8 mouse cellular contexts compared by ENCODE assay signal in the genomic region with DNA sequence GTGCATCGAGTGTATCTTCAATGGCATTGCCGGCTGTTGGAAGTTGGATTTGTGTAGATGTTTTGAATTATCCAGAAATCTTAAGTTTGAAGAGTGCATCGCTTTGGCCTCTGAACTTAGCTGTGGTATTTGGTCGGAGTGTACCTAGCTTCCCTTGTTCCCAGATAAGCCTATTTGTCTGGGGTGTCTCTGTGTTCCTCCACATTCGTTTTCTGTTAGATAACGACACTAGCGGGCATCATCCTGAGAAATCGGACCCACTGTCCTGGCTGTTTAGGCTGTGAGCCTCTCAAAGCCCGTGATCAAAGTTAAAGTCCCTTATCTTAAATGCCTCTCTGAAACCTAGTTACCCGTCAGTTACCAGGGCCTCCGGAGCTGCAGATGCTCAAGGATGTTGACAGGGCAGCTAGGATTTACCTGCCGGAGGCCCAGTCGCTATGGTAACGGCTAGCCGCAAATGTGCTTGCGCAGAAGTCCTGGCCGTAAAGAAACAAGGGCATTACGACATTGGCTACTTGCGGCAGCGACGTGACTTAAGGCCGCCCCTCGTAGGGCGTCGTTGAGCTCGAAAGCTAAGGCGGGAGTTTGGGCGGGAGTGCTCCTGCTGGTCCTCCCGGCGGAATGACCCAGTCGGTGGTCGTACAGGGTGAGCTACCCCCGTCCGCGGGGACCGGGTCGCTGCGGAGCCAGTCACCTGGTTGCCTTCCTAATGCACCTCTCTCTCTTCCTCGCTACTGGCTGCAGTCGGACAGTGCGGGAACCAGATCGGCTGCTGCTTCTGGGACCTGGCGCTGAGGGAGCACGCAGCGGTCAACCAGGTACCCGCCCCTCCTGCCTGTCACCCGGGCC. TPM values are rescaled to one million over a fixed set of nuclear protein-coding genes. Genes with fewer than 3 reads are reported as not detected.
DNase-seq lines count a peak whose midpoint lies in the region; ATAC-seq lines count a peak whose summit lies in the region.

TSS of gene Fam229b (minus strand) at position 453 of the 849 bp plus-strand sequence.
TSS of gene Tube1 (plus strand) at position 515 of the 849 bp plus-strand sequence.

- peak within 1 kb of the TSS; percentile 92 for H3K4me2 ChIP-seq in heart, embryonic 14.5 days (ENCODE audit: low read length)
- H3K4me2 ChIP-seq in liver, embryonic 13.5 days: peak within 1 kb of the TSS; percentile 84
- H3K4me2 ChIP-seq in stomach, embryonic 16.5 days (ENCODE audit: low read depth, low read length): peak within 1 kb of the TSS; percentile 88

- no peaks in the 10 kb centered on the region for H3K27me3 ChIP-seq in heart, embryonic 14.5 days (ENCODE audit: control insufficient read depth, insufficient read depth, low read length)
- H3K27me3 ChIP-seq in liver, embryonic 13.5 days: no peaks in the 10 kb centered on the region
- no peaks in the 10 kb centered on the region for H3K27me3 ChIP-seq in stomach, embryonic 16.5 days (ENCODE audit: control insufficient read depth, insufficient read depth, low read length)

- peak; percentile 94 for ATAC-seq in CD4-positive, CD25-positive, alpha-beta regulatory T cell, adult 4 months
- peak; percentile 86 for ATAC-seq in heart, embryonic 14.5 days (ENCODE audit: insufficient number of reproducible peaks, insufficient read depth, low FRiP score, low read depth)
- ATAC-seq in liver, embryonic 13.5 days (ENCODE audit: low read depth): peak; percentile 87
- peak; percentile 95 for ATAC-seq in stomach, embryonic 16.5 days (ENCODE audit: insufficient read depth, low FRiP score)

- peak within 1 kb of the TSS; percentile 73 to 85 for H3K4me3 ChIP-seq in heart, embryonic 14.5 days (ENCODE audit: control insufficient read depth in 1 of 2, insufficient read depth in 1 of 2, low read depth in 1 of 2, low read length in 2 of 2)
- H3K4me3 ChIP-seq in liver, embryonic 13.5 days (replicated peaks): peak within 1 kb of the TSS; percentile 77
- peak within 1 kb of the TSS; percentile 82 for H3K4me3 ChIP-seq in stomach, embryonic 16.5 days (replicated peaks; ENCODE audit: low read length)

- H3K36me3 ChIP-seq in heart, embryonic 14.5 days (ENCODE audit: control insufficient read depth, insufficient read depth, low read length): peaks cover 19% of the 10 kb centered on the region
- peaks cover 16% of the 10 kb centered on the region for H3K36me3 ChIP-seq in liver, embryonic 13.5 days
- peaks cover 3% of the 10 kb centered on the region; the same call in 1 of the 2 replicates for H3K36me3 ChIP-seq in stomach, embryonic 16.5 days (ENCODE audit: control insufficient read depth, insufficient read depth, low read length)

- DNase-seq in c-Kit-negative CD71-positive TER-119-positive erythroid progenitor cells, embryonic 14.5 days (ENCODE audit: low read depth, low spot score): peak; percentile 80
- DNase-seq in fibroblast of lung, adult 2 months (ENCODE audit: low read depth): peak; percentile 93
- peak; percentile 95 for DNase-seq in kidney, postnatal 14 days
- peak; percentile 83 for DNase-seq in liver, embryonic 13.5 days
- peak; percentile 89 for DNase-seq in neural tube, embryonic 10.5 days (ENCODE audit: extremely low spot score, low spot score)

- H3K27ac ChIP-seq in heart, embryonic 14.5 days (replicated peaks in 1 of 2; ENCODE audit: control insufficient read depth in 1 of 2, insufficient read depth in 1 of 2, low read depth in 2 of 2, low read length in 2 of 2): peak within 1 kb of the TSS in 1 of 2 experiments; percentile 3; a peak in 1 of 4 replicates
- H3K27ac ChIP-seq in liver, embryonic 13.5 days: no peak within 1 kb of the TSS; the same call in 1 of the 2 replicates
- H3K27ac ChIP-seq in stomach, embryonic 16.5 days (ENCODE audit: low read length): peak within 1 kb of the TSS; percentile 27; the same call in 1 of the 2 replicates

- H3K4me1 ChIP-seq in heart, embryonic 14.5 days (ENCODE audit: control insufficient read depth in 2 of 2, insufficient read depth in 2 of 2, low read length in 2 of 2): peaks cover 0 to 5% of the 10 kb centered on the region in 2 experiments; a peak in 1 of 4 replicates
- H3K4me1 ChIP-seq in liver, embryonic 13.5 days (replicated peaks): peaks cover 14% of the 10 kb centered on the region
- peaks cover 3% of the 10 kb centered on the region; the same call in 1 of the 2 replicates for H3K4me1 ChIP-seq in stomach, embryonic 16.5 days (ENCODE audit: control insufficient read depth, insufficient read depth, low read length)

- no peaks in the 10 kb centered on the region for H3K9me3 ChIP-seq in heart, embryonic 14.5 days (ENCODE audit: control insufficient read depth, low read length)
- H3K9me3 ChIP-seq in liver, embryonic 13.5 days (replicated peaks): no peaks in the 10 kb centered on the region
- H3K9me3 ChIP-seq in stomach, embryonic 16.5 days (replicated peaks; ENCODE audit: control insufficient read depth, low read length): no peaks in the 10 kb centered on the region

- H3K9ac ChIP-seq in heart, embryonic 14.5 days (ENCODE audit: low read length): peak within 1 kb of the TSS; percentile 80
- H3K9ac ChIP-seq in liver, embryonic 13.5 days: peak within 1 kb of the TSS; percentile 80
- H3K9ac ChIP-seq in stomach, embryonic 16.5 days (ENCODE audit: low read length): peak within 1 kb of the TSS; percentile 83

- WGBS in heart, embryonic 14.5 days: 3% methylated on average over 47 of the region's 47 CpGs
- 4% methylated on average over 47 of the region's 47 CpGs for WGBS in liver, embryonic 13.5 days (ENCODE audit: insufficient replicate concordance)
- 4% methylated on average over 47 of the region's 47 CpGs for WGBS in stomach, embryonic 16.5 days

RNA-seq across cellular contexts. Expression of gene Fam229b, which starts in this region (rescaled TPM):
- 1 to 10 TPM in 1 of 2 experiments, not detected in 1; 1.0 TPM for polyA plus RNA-seq in CD4-positive, CD25-positive, alpha-beta regulatory T cell, adult 4 months (2017; shearing (Covaris generic))
- polyA plus RNA-seq in heart, embryonic 14.5 days (2014; fragmentation: Nextera tagmentation; extraction: Ambion mirVana): 9.6 and 13.0 TPM in 2 replicates
- 1.2 and 1.3 TPM in 2 replicates for polyA plus RNA-seq in liver, embryonic 13.5 days (2015; fragmentation: Nextera tagmentation; extraction: Ambion mirVana)
- 8.0 and 9.7 TPM in 2 replicates for polyA plus RNA-seq in stomach, embryonic 16.5 days (2015; fragmentation: Nextera tagmentation; extraction: Ambion mirVana)

RNA-seq across cellular contexts. Expression of gene Tube1, which starts in this region (rescaled TPM):
- polyA plus RNA-seq in CD4-positive, CD25-positive, alpha-beta regulatory T cell, adult 4 months (2017; shearing (Covaris generic)): 1 to 10 TPM; 4.5 to 6.4 TPM
- polyA plus RNA-seq in heart, embryonic 14.5 days (2014; fragmentation: Nextera tagmentation; extraction: Ambion mirVana): 7.3 and 8.7 TPM in 2 replicates
- 5.9 and 7.6 TPM in 2 replicates for polyA plus RNA-seq in liver, embryonic 13.5 days (2015; fragmentation: Nextera tagmentation; extraction: Ambion mirVana)
- 16.2 and 17.6 TPM in 2 replicates for polyA plus RNA-seq in stomach, embryonic 16.5 days (2015; fragmentation: Nextera tagmentation; extraction: Ambion mirVana)
